Mouse (Mus musculus): ENCODE data around the gene Cops8. TPM values are rescaled to one million over a fixed set of nuclear protein-coding genes. Genes with fewer than 3 reads are reported as not detected.

Cops8 gene
- 44.9 and 50.6 TPM in 2 replicates for polyA plus RNA-seq (2015; fragmentation: Nextera tagmentation; extraction: Ambion mirVana)

GRCm38 (mm10) chr1:90602759-90603560 is at the start of gene Cops8:
Gene Cops8 (plus strand): TSS chr1:90602981.

Other genes starting within 250 kb of the Cops8 start
- gene Col6a3, start 241.0 kb downstream of the Cops8 start, polyA plus RNA-seq (2015; fragmentation: Nextera tagmentation; extraction: Ambion mirVana) = 15.6 and 18.6 TPM in 2 replicates

Measured in spleen, postnatal 0 days (tissue).